Mouse (Mus musculus) megakaryocyte-erythroid progenitor cell, adult 5 weeks (primary cell): ENCODE results near the gene Psapl1. TPM values are rescaled to one million over a fixed set of nuclear protein-coding genes. Genes with fewer than 3 reads are reported as not detected.

Experiments
- polyA plus RNA-seq: library from polyadenylated mRNA; stranded (reverse); fragments of >175 nt; gene quantifications from 2 replicates; pipeline ENCODE4 v1.2.3, GENCODE M21; 2012

Gene Psapl1
- not detected in 2 replicates for polyA plus RNA-seq

GRCm38 (mm10) chr5:36203916-36204315, at the start of gene Psapl1:
TSS of gene Psapl1 (plus strand) at chr5:36204021.

Other genes starting within 250 kb of the Psapl1 start
- 0.37 and 0.52 TPM in 2 replicates for gene Sorcs2, start 194.1 kb downstream of the Psapl1 start, polyA plus RNA-seq